Mouse (Mus musculus) heart, embryonic 14.5 days (tissue): ENCODE data around the gene Abhd12b. TPM values are rescaled to one million over a fixed set of nuclear protein-coding genes. Genes with fewer than 3 reads are reported as not detected.
A peak's percentile ranks its signal among the peaks of the same experiment; 100 is the strongest.

Source experiments
- ATAC-seq: fragments of 200-750 bp; cut with Nextera tagmentation; 2 replicates; pipeline ENCODE4 v1.8.0; 2017; ENCODE audit warnings: low read depth, moderate TSS enrichment; ENCODE audit not compliant: insufficient number of reproducible peaks, insufficient read depth, low FRiP score
- H3K27ac ChIP-seq, 2 experiments: fragments of 200-500 bp in 1 of 2; fragments of 300-500 bp in 1 of 2; sonication (generic) in 1 of 2; replicated peaks in 1 of 2; 2 replicates each; pipeline ENCODE4 v1.5.1; 2012 to 2014; ENCODE audit warnings: low read depth in 2 of 2, low read length in 2 of 2, control low read depth in 1 of 2, mild to moderate bottlenecking in 1 of 2, mixed read lengths in 1 of 2; ENCODE audit not compliant: control insufficient read depth in 1 of 2, insufficient read depth in 1 of 2
- H3K27me3 ChIP-seq: fragments of 300-500 bp; sonication (generic); 2 replicates; pipeline ENCODE4 v1.6.1; 2014; ENCODE audit warnings: mild to moderate bottlenecking, low read length, control low read depth; ENCODE audit not compliant: control insufficient read depth, insufficient read depth
- H3K36me3 ChIP-seq: fragments of 300-500 bp; sonication (generic); 2 replicates; pipeline ENCODE4 v1.6.1; 2014; ENCODE audit warnings: mild to moderate bottlenecking, control low read depth, low read length, mixed read lengths; ENCODE audit not compliant: control insufficient read depth, insufficient read depth
- H3K4me1 ChIP-seq, 2 experiments: fragments of 200-500 bp in 1 of 2; fragments of 300-500 bp in 1 of 2; sonication (generic) in 1 of 2; 2 replicates each; pipeline ENCODE4 v1.6.1; 2012 to 2014; ENCODE audit warnings: low read length in 2 of 2, control low read depth in 1 of 2, mixed read lengths in 1 of 2; ENCODE audit not compliant: control insufficient read depth in 2 of 2, insufficient read depth in 2 of 2
- H3K4me2 ChIP-seq: fragments of 300-500 bp; sonication (generic); 2 replicates; pipeline ENCODE4 v1.6.1; 2014; ENCODE audit warnings: mild to moderate bottlenecking, low read length
- H3K4me3 ChIP-seq, 2 experiments: fragments of 200-500 bp in 1 of 2; fragments of 300-500 bp in 1 of 2; sonication (generic) in 1 of 2; 2 replicates each; pipeline ENCODE4 v1.5.1; 2012 to 2014; ENCODE audit warnings: low read length in 2 of 2, mild to moderate bottlenecking in 2 of 2, control low read depth in 1 of 2, low read depth in 1 of 2, moderate library complexity in 1 of 2; ENCODE audit not compliant: control insufficient read depth in 1 of 2, insufficient read depth in 1 of 2
- H3K9ac ChIP-seq: fragments of 300-500 bp; sonication (generic); 2 replicates; pipeline ENCODE4 v1.6.1; 2014; ENCODE audit warnings: mild to moderate bottlenecking, low read length
- H3K9me3 ChIP-seq: fragments of 300-500 bp; sonication (generic); 2 replicates; pipeline ENCODE4 v1.6.1; 2016; ENCODE audit warnings: low read length, control low read depth; ENCODE audit not compliant: control insufficient read depth
- WGBS: fragments of 180-500 bp; shearing (Covaris S2); extraction: QIAGEN DNeasy Blood & Tissue Kit; methylation state at CpG from one replicate; pipeline ENCODE4 v1.1.7; 2014; 5-methylcytosine and 5-hydroxymethylcytosine counted together
- polyA plus RNA-seq: library from polyadenylated mRNA; unstranded; fragments of >200 nt; fragmentation: Nextera tagmentation; extraction: Ambion mirVana; gene quantifications from 2 replicates; pipeline ENCODE4 v1.2.1, GENCODE M21; 2014

Gene Abhd12b
- polyA plus RNA-seq, 1 experiment from 2014 or later = not detected

GRCm38 (mm10) chr12:70147986-70148630, 5.8 kb upstream of the Abhd12b start:
- Histone ChIP-seq H3K4me3 (peak overlapping the region; percentile 33 to 37), H3K27ac (no peak overlapping the region), H3K4me1 (peaks cover 7 to 10% of the 10 kb centered on the region in 2 experiments; a peak in 3 of 4 replicates), H3K9ac (peak overlapping the region; percentile 59), H3K27me3 (no peaks in the 10 kb centered on the region; the same call in 1 of the 2 replicates), H3K4me2 (peak overlapping the region; percentile 72), H3K9me3 (no peaks in the 10 kb centered on the region), H3K36me3 (no peaks in the 10 kb centered on the region)
- WGBS = 8% methylated on average over 13 of the region's 13 CpGs
- no peak for ATAC-seq

GRCm38 (mm10) chr12:70148631-70149265, 5.2 kb upstream of the Abhd12b start:
- peak overlapping the region; percentile 72 for H3K4me2 ChIP-seq
- no peaks in the 10 kb centered on the region for H3K36me3 ChIP-seq
- no peak overlapping the region for H3K27ac ChIP-seq
- 16% methylated on average over 11 of the region's 11 CpGs for WGBS
- no peaks in the 10 kb centered on the region; the same call in 1 of the 2 replicates for H3K27me3 ChIP-seq
- no peaks in the 10 kb centered on the region for H3K9me3 ChIP-seq
- peak overlapping the region in 1 of 2 experiments; percentile 37; a peak in 2 of 4 replicates for H3K4me3 ChIP-seq
- ATAC-seq = no peak
- peaks cover 7 to 10% of the 10 kb centered on the region in 2 experiments; a peak in 3 of 4 replicates for H3K4me1 ChIP-seq
- peak overlapping the region; percentile 59 for H3K9ac ChIP-seq

- no peak overlapping the region for H3K4me3 ChIP-seq
- no peak for ATAC-seq
- H3K4me2 ChIP-seq = no peak overlapping the region
- H3K9ac ChIP-seq = no peak overlapping the region
- 54% methylated on average over 6 of the region's 6 CpGs for WGBS
- no peak overlapping the region for H3K27ac ChIP-seq
- H3K4me1 ChIP-seq = no peaks in the 10 kb centered on the region; a peak in 1 of 4 replicates
- H3K27me3 ChIP-seq = no peaks in the 10 kb centered on the region
- H3K9me3 ChIP-seq = no peaks in the 10 kb centered on the region
- no peaks in the 10 kb centered on the region for H3K36me3 ChIP-seq
These were observed 2.3 kb downstream of the Abhd12b start for GRCm38 (mm10) chr12:70156222-70156621.

GRCm38 (mm10) chr12:70157292-70158066, 3.5 kb downstream of the Abhd12b start:
- Histone ChIP-seq H3K9me3 (no peaks in the 10 kb centered on the region), H3K4me2 (no peak overlapping the region), H3K4me1 (no peaks in the 10 kb centered on the region; a peak in 1 of 4 replicates), H3K36me3 (no peaks in the 10 kb centered on the region), H3K9ac (no peak overlapping the region), H3K4me3 (no peak overlapping the region), H3K27me3 (no peaks in the 10 kb centered on the region), H3K27ac (no peak overlapping the region)
- ATAC-seq = no peak
- 58% methylated on average over 5 of the region's 5 CpGs for WGBS

- H3K4me2 ChIP-seq = no peak overlapping the region
- H3K36me3 ChIP-seq = no peaks in the 10 kb centered on the region
- H3K4me3 ChIP-seq = no peak overlapping the region
- no peaks in the 10 kb centered on the region for H3K27me3 ChIP-seq
- 74% methylated on average over 5 of the region's 5 CpGs for WGBS
- H3K4me1 ChIP-seq = no peaks in the 10 kb centered on the region; a peak in 1 of 4 replicates
- H3K9me3 ChIP-seq = no peaks in the 10 kb centered on the region
- ATAC-seq = no peak
- no peak overlapping the region for H3K9ac ChIP-seq
- no peak overlapping the region for H3K27ac ChIP-seq
These were observed 7.1 kb downstream of the Abhd12b start for GRCm38 (mm10) chr12:70161057-70161456.

GRCm38 (mm10) chr12:70164741-70165140, 10.8 kb downstream of the Abhd12b start:
- no peaks in the 10 kb centered on the region for H3K36me3 ChIP-seq
- H3K27ac ChIP-seq = no peak overlapping the region
- H3K4me1 ChIP-seq = no peaks in the 10 kb centered on the region
- no peak overlapping the region for H3K4me3 ChIP-seq
- 68% methylated on average over 3 of the region's 3 CpGs for WGBS
- H3K9me3 ChIP-seq = no peaks in the 10 kb centered on the region
- H3K4me2 ChIP-seq = no peak overlapping the region
- no peak for ATAC-seq
- no peak overlapping the region for H3K9ac ChIP-seq
- H3K27me3 ChIP-seq = no peaks in the 10 kb centered on the region

- no peak overlapping the region for H3K27ac ChIP-seq
- H3K36me3 ChIP-seq = no peaks in the 10 kb centered on the region
- H3K9me3 ChIP-seq = no peaks in the 10 kb centered on the region
- no peak overlapping the region for H3K4me3 ChIP-seq
- no peak for ATAC-seq
- H3K4me1 ChIP-seq = no peaks in the 10 kb centered on the region
- H3K9ac ChIP-seq = no peak overlapping the region
- WGBS = 83% methylated on average over 4 of the region's 4 CpGs
- H3K4me2 ChIP-seq = no peak overlapping the region
- H3K27me3 ChIP-seq = no peaks in the 10 kb centered on the region
These were observed 14.0 kb downstream of the Abhd12b start for GRCm38 (mm10) chr12:70167950-70168349.
